Mouse (Mus musculus): Measurements from ENCODE around the gene Prss46. TPM values are rescaled to one million over a fixed set of nuclear protein-coding genes. Genes with fewer than 3 reads are reported as not detected.

Prss46 gene
- total and polyA plus RNA-seq, 3 experiments = not detected

- peak; percentile 53 to 58 for DNase-seq
- Histone ChIP-seq H3K36me3 (ENCODE audit: control insufficient read depth, insufficient read depth, low read length) (no peaks in the 10 kb centered on the region), H3K27ac (no peak overlapping the region), H3K9ac (ENCODE audit: low read depth, low read length) (no peak overlapping the region), H3K4me1 (ENCODE audit: control insufficient read depth, insufficient read depth, low read length) (no peaks in the 10 kb centered on the region), H3K4me3 (no peak overlapping the region), H3K27me3 (ENCODE audit: control insufficient read depth, insufficient read depth, low read length) (no peaks in the 10 kb centered on the region), H3K79me2 (replicated peaks; ENCODE audit: control insufficient read depth, insufficient read depth, low read length) (no peaks in the 10 kb centered on the region)
- no peak for TF ChIP-seq POLR2A (IDR thresholded peaks at IDR 0.05; ENCODE audit: insufficient read depth, low read depth, low read length)
- TF ChIP-seq CTCF (IDR thresholded peaks at IDR 0.05) = peak; percentile 95
- TF ChIP-seq EP300 (IDR thresholded peaks at IDR 0.05; ENCODE audit: insufficient read depth, low read depth, low read length) = 0 out of 2 replicates have a peak, but pooled peaks have one; percentile 31
- 27% methylated on average over 7 of the region's 7 CpGs for WGBS
- intact Hi-C loops (cut with DNase I) = loop anchor here (1.0 to 2.0 kb wide), 2 partner anchors 88 to 155 kb away; no protein-coding TSS in a partner anchor
Observed at GRCm38 (mm10) chr9:110871030-110871429, 26.7 kb downstream of the Prss46 start.

GRCm38 (mm10) chr9:110873681-110874659 lies 29.7 kb downstream of the Prss46 start:
- no peaks in the 10 kb centered on the region for H3K79me2 ChIP-seq (replicated peaks; ENCODE audit: control insufficient read depth, insufficient read depth, low read length)
- H3K27me3 ChIP-seq (ENCODE audit: control insufficient read depth, insufficient read depth, low read length) = no peaks in the 10 kb centered on the region
- H3K4me3 ChIP-seq = no peak overlapping the region

GRCm38 (mm10) chr9:110874660-110875191 lies 30.4 kb downstream of the Prss46 start:
- no peaks in the 10 kb centered on the region for H3K79me2 ChIP-seq (replicated peaks; ENCODE audit: control insufficient read depth, insufficient read depth, low read length)
- TF ChIP-seq POLR2A (IDR thresholded peaks at IDR 0.05; ENCODE audit: insufficient read depth, low read depth, low read length) = no peak
- no peak for TF ChIP-seq EP300 (IDR thresholded peaks at IDR 0.05; ENCODE audit: insufficient read depth, low read depth, low read length)
- TF ChIP-seq CTCF (IDR thresholded peaks at IDR 0.05) = no peak
- peaks cover 12% of the 10 kb centered on the region for H3K4me1 ChIP-seq (ENCODE audit: control insufficient read depth, insufficient read depth, low read length)
- DNase-seq = no peak
- no peak overlapping the region for H3K27ac ChIP-seq
- no peaks in the 10 kb centered on the region for H3K27me3 ChIP-seq (ENCODE audit: control insufficient read depth, insufficient read depth, low read length)
- no peak overlapping the region for H3K9ac ChIP-seq (ENCODE audit: low read depth, low read length)
- 64% methylated on average over 3 of the region's 3 CpGs for WGBS
- no peak overlapping the region for H3K4me3 ChIP-seq
- no peaks in the 10 kb centered on the region for H3K36me3 ChIP-seq (ENCODE audit: control insufficient read depth, insufficient read depth, low read length)
- intact Hi-C loops (cut with DNase I) = no loop called here

More at GRCm38 (mm10) chr9:110873681-110874659, 29.7 kb downstream of the Prss46 start:
- no peak for TF ChIP-seq EP300 (IDR thresholded peaks at IDR 0.05; ENCODE audit: insufficient read depth, low read depth, low read length)
- no peak for TF ChIP-seq POLR2A (IDR thresholded peaks at IDR 0.05; ENCODE audit: insufficient read depth, low read depth, low read length)
- TF ChIP-seq CTCF (IDR thresholded peaks at IDR 0.05) = 0 out of 2 replicates have a peak, but pooled peaks have one; percentile 12
- no peak overlapping the region for H3K9ac ChIP-seq (ENCODE audit: low read depth, low read length)
- no peak overlapping the region for H3K27ac ChIP-seq
- intact Hi-C loops (cut with DNase I) = loop anchor here (2.0 kb wide), 1 partner anchor 463 kb away; no protein-coding TSS in a partner anchor
- 18% methylated on average over 40 of the region's 40 CpGs for WGBS
- H3K4me1 ChIP-seq (ENCODE audit: control insufficient read depth, insufficient read depth, low read length) = peaks cover 12% of the 10 kb centered on the region
- H3K36me3 ChIP-seq (ENCODE audit: control insufficient read depth, insufficient read depth, low read length) = no peaks in the 10 kb centered on the region
- DNase-seq = no peak

- H3K4me1 ChIP-seq (ENCODE audit: control insufficient read depth, insufficient read depth, low read length) = peaks cover 12% of the 10 kb centered on the region
- no peak for DNase-seq
- no peak overlapping the region for H3K4me3 ChIP-seq
- H3K27me3 ChIP-seq (ENCODE audit: control insufficient read depth, insufficient read depth, low read length) = no peaks in the 10 kb centered on the region
- no peak for TF ChIP-seq POLR2A (IDR thresholded peaks at IDR 0.05; ENCODE audit: insufficient read depth, low read depth, low read length)
- no peak for TF ChIP-seq EP300 (IDR thresholded peaks at IDR 0.05; ENCODE audit: insufficient read depth, low read depth, low read length)
- no peak for TF ChIP-seq CTCF (IDR thresholded peaks at IDR 0.05)
- WGBS = 64% methylated on average over 5 of the region's 6 CpGs
- intact Hi-C loops (cut with DNase I) = no loop called here
- H3K9ac ChIP-seq (ENCODE audit: low read depth, low read length) = no peak overlapping the region
- no peaks in the 10 kb centered on the region for H3K36me3 ChIP-seq (ENCODE audit: control insufficient read depth, insufficient read depth, low read length)
- no peak overlapping the region for H3K27ac ChIP-seq
- no peaks in the 10 kb centered on the region for H3K79me2 ChIP-seq (replicated peaks; ENCODE audit: control insufficient read depth, insufficient read depth, low read length)
Observed at GRCm38 (mm10) chr9:110875288-110875695, 31.0 kb downstream of the Prss46 start.

DNA sequence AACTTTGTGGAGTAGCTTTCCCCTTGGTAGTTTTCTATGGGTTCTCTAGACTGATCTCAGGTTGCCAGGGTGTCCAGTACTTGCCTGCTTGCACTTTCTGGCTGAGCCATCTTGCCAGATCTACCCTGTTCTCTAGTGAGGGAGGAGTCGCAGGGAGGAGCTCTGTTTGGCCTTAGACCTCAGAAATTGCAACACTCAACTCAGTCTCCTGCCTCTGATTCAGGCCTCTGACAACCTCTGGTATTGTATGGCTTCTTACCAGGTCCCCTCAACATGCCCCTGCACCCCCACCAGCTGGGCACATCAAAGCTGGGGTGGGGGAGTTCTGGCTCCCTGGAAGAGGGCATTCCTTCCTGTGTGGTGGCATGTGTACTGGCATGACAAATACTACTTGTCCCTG lies 33.0 kb downstream of the Prss46 start:
- WGBS = 90% methylated on average over 1 of the region's 1 CpGs
- TF ChIP-seq CTCF (IDR thresholded peaks at IDR 0.05) (no peak), EP300 (IDR thresholded peaks at IDR 0.05; ENCODE audit: insufficient read depth, low read depth, low read length) (no peak), POLR2A (IDR thresholded peaks at IDR 0.05; ENCODE audit: insufficient read depth, low read depth, low read length) (no peak)
- Histone ChIP-seq H3K27ac (peak overlapping the region; percentile 47), H3K9ac (ENCODE audit: low read depth, low read length) (no peak overlapping the region), H3K4me1 (ENCODE audit: control insufficient read depth, insufficient read depth, low read length) (peaks cover 15% of the 10 kb centered on the region), H3K27me3 (ENCODE audit: control insufficient read depth, insufficient read depth, low read length) (no peaks in the 10 kb centered on the region), H3K36me3 (ENCODE audit: control insufficient read depth, insufficient read depth, low read length) (no peaks in the 10 kb centered on the region), H3K79me2 (replicated peaks; ENCODE audit: control insufficient read depth, insufficient read depth, low read length) (no peaks in the 10 kb centered on the region), H3K4me3 (no peak overlapping the region)
- intact Hi-C loops (cut with DNase I) = no loop called here
- DNase-seq = peak in 1 of 2 experiments; percentile 43

All from heart, adult 2 months (tissue).